Mouse (Mus musculus) stomach, embryonic 14.5 days (tissue): Measurements from ENCODE around the gene Wdr89. TPM values are rescaled to one million over a fixed set of nuclear protein-coding genes. Genes with fewer than 3 reads are reported as not detected.
"Not testable (repeated sequence)": the region's sequence is repeated elsewhere in the genome, so short reads cannot be mapped to it uniquely, and the experiment has no call there.

Source experiments
- ATAC-seq: fragments of 200-750 bp; cut with Nextera tagmentation; 2 replicates; pipeline ENCODE4 v1.8.0; 2017; ENCODE audit warnings: low read depth, moderate TSS enrichment; ENCODE audit not compliant: insufficient number of reproducible peaks, insufficient read depth, low FRiP score
- H3K27ac ChIP-seq: fragments of 300-500 bp; sonication (generic); 2 replicates; pipeline ENCODE4 v1.5.1; 2014; ENCODE audit warnings: mild to moderate bottlenecking, low read length, moderate library complexity, mixed read lengths
- H3K27me3 ChIP-seq: fragments of 300-500 bp; sonication (generic); 2 replicates; pipeline ENCODE4 v1.6.1; 2014; ENCODE audit warnings: low read length, control low read depth, mixed read lengths; ENCODE audit not compliant: control insufficient read depth, insufficient read depth
- H3K36me3 ChIP-seq: fragments of 300-500 bp; sonication (generic); 2 replicates; pipeline ENCODE4 v1.6.1; 2014; ENCODE audit warnings: mild to moderate bottlenecking, control low read depth, low read length, moderate library complexity, mixed read lengths; ENCODE audit not compliant: control insufficient read depth, insufficient read depth
- H3K4me1 ChIP-seq: fragments of 300-500 bp; sonication (generic); 2 replicates; pipeline ENCODE4 v1.6.1; 2014; ENCODE audit warnings: low read length, control low read depth, mixed read lengths; ENCODE audit not compliant: control insufficient read depth, insufficient read depth
- H3K4me2 ChIP-seq: fragments of 300-500 bp; sonication (generic); replicated peaks from 2 replicates; pipeline ENCODE4 v1.6.1; 2014; ENCODE audit warnings: low read depth, low read length, control low read depth
- H3K4me3 ChIP-seq: fragments of 300-500 bp; sonication (generic); 2 replicates; pipeline ENCODE4 v1.5.1; 2014; ENCODE audit warnings: low read depth, low read length, control low read depth
- H3K9ac ChIP-seq: fragments of 300-500 bp; sonication (generic); replicated peaks from 2 replicates; pipeline ENCODE4 v1.6.1; 2014; ENCODE audit warnings: low read depth, mild to moderate bottlenecking, control low read depth, low read length, moderate library complexity, mixed read lengths
- H3K9me3 ChIP-seq: fragments of 300-500 bp; sonication (generic); 2 replicates; pipeline ENCODE4 v1.6.1; 2016; ENCODE audit warnings: low read depth, low read length, control low read depth; ENCODE audit not compliant: control insufficient read depth
- WGBS: fragments of 180-500 bp; shearing (Covaris S2); extraction: QIAGEN DNeasy Blood & Tissue Kit; methylation state at CpG from one replicate; pipeline ENCODE4 v1.1.7; 2014; 5-methylcytosine and 5-hydroxymethylcytosine counted together
- polyA plus RNA-seq: library from polyadenylated mRNA; unstranded; fragments of >200 nt; fragmentation: Nextera tagmentation; extraction: Ambion mirVana; gene quantifications from 2 replicates; pipeline ENCODE4 v1.2.1, GENCODE M21; 2014

Wdr89 gene
- polyA plus RNA-seq, 1 experiment from 2014 or later = 12.7 TPM

- Histone ChIP-seq H3K9ac (no peak overlapping the region), H3K4me2 (peak overlapping the region; percentile 33), H3K4me1 (0 out of 2 replicates have a peak, but pooled peaks cover 7% of the 10 kb centered on the region), H3K4me3 (peak overlapping the region; percentile 3; the same call in 1 of the 2 replicates), H3K36me3 (no peaks in the 10 kb centered on the region), H3K27me3 (no peaks in the 10 kb centered on the region), H3K9me3 (no peaks in the 10 kb centered on the region), H3K27ac (no peak overlapping the region)
- peak; percentile 42; the same call in 1 of the 2 replicates for ATAC-seq
- 32% methylated on average over 21 of the region's 21 CpGs for WGBS
Measured at GRCm38 (mm10) chr12:75701173-75702083, 32.1 kb upstream of the Wdr89 start.

- no peak overlapping the region for H3K4me2 ChIP-seq
Measured at GRCm38 (mm10) chr12:75698692-75699091, 29.4 kb upstream of the Wdr89 start.

GRCm38 (mm10) chr12:75695845-75696244 is 26.5 kb upstream of the Wdr89 start:
- WGBS = 85% methylated on average over 1 of the region's 1 CpGs
- H3K27me3 ChIP-seq, H3K4me3 ChIP-seq, H3K4me1 ChIP-seq, ATAC-seq, H3K9me3 ChIP-seq, H3K4me2 ChIP-seq, H3K36me3 ChIP-seq, H3K27ac ChIP-seq, H3K9ac ChIP-seq: not testable (repeated sequence)

More at GRCm38 (mm10) chr12:75698692-75699091, 29.4 kb upstream of the Wdr89 start:
- H3K27me3 ChIP-seq = no peaks in the 10 kb centered on the region
- no peak for ATAC-seq
- H3K9ac ChIP-seq = no peak overlapping the region
- H3K9me3 ChIP-seq = no peaks in the 10 kb centered on the region
- H3K4me3 ChIP-seq = no peak overlapping the region
- whole genome bisulfite sequencing = 94% methylated on average over 3 of the region's 3 CpGs
- H3K27ac ChIP-seq = no peak overlapping the region
- no peaks in the 10 kb centered on the region for H3K36me3 ChIP-seq
- 0 out of 2 replicates have a peak, but pooled peaks cover 7% of the 10 kb centered on the region for H3K4me1 ChIP-seq

DNA sequence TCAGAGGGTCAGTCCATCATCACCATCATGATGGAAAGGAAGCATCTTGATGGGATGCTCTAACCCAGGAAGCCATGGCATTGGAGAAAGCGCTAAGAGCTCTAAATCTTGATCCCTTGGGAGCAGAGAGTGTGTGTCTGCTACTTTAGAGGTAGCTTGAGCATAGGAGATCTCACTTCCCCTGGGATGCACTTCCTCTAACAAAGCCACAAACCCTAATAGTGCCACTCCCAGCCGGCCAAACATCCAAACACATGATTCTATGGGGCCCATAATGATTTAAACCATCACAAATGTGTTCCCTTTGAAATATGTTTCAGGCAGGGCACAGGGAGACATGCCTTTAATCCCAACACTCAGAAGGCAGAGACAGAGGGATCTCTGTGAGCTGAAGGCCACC is 19.7 kb upstream of the Wdr89 start:
- Histone ChIP-seq H3K27ac (no peak overlapping the region), H3K4me1 (no peaks in the 10 kb centered on the region), H3K36me3 (no peaks in the 10 kb centered on the region), H3K4me3 (no peak overlapping the region), H3K27me3 (no peaks in the 10 kb centered on the region), H3K4me2 (no peak overlapping the region), H3K9me3 (no peaks in the 10 kb centered on the region), H3K9ac (no peak overlapping the region)
- ATAC-seq = no peak
- 83% methylated on average over 2 of the region's 2 CpGs for WGBS

GRCm38 (mm10) chr12:75687314-75687713 is 18.0 kb upstream of the Wdr89 start:
- Histone ChIP-seq H3K9ac (no peak overlapping the region), H3K27ac (no peak overlapping the region)
- 19% methylated on average over 4 of the region's 4 CpGs for WGBS

GRCm38 (mm10) chr12:75684026-75684425 is 14.7 kb upstream of the Wdr89 start:
- not testable (repeated sequence) for H3K9ac ChIP-seq, H3K27me3 ChIP-seq, H3K9me3 ChIP-seq, H3K4me1 ChIP-seq, ATAC-seq, H3K27ac ChIP-seq, H3K4me2 ChIP-seq, H3K4me3 ChIP-seq, H3K36me3 ChIP-seq
- 78% methylated on average over 4 of the region's 4 CpGs for WGBS

More at GRCm38 (mm10) chr12:75687314-75687713, 18.0 kb upstream of the Wdr89 start:
- ATAC-seq = no peak
- Histone ChIP-seq H3K4me3 (no peak overlapping the region), H3K4me2 (no peak overlapping the region), H3K9me3 (no peaks in the 10 kb centered on the region), H3K4me1 (no peaks in the 10 kb centered on the region), H3K27me3 (no peaks in the 10 kb centered on the region), H3K36me3 (no peaks in the 10 kb centered on the region)

- no peaks in the 10 kb centered on the region for H3K9me3 ChIP-seq
- H3K27me3 ChIP-seq = no peaks in the 10 kb centered on the region
- no peak for ATAC-seq
- 90% methylated on average over 4 of the region's 4 CpGs for WGBS
- H3K9ac ChIP-seq = no peak overlapping the region
- H3K4me3 ChIP-seq = no peak overlapping the region
- H3K27ac ChIP-seq = no peak overlapping the region
- no peaks in the 10 kb centered on the region for H3K4me1 ChIP-seq
- no peaks in the 10 kb centered on the region for H3K36me3 ChIP-seq
- no peak overlapping the region for H3K4me2 ChIP-seq
Measured at GRCm38 (mm10) chr12:75683598-75683997, 14.3 kb upstream of the Wdr89 start.

DNA sequence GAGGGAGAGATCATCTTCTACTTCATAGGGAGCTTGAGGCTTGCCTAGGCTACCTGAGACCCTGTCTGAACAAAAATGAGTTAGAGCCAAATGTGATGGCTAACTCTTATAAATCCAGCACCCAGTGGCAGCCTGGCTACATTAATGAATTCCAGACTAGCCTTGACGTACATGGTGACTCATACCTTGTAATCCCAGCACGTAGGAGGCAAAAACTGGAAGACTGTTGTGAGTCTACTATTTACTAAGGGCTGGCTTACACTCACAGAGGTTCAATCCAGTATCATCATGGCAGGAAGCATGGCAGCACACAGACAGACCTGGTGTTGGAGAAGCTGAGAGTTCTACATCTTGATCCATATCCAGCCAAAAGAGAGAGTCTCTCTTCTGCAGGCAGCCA is 13.5 kb upstream of the Wdr89 start:
- 74% methylated on average over 2 of the region's 2 CpGs for WGBS
- no peaks in the 10 kb centered on the region for H3K27me3 ChIP-seq
- H3K4me3 ChIP-seq = no peak overlapping the region
- H3K36me3 ChIP-seq = no peaks in the 10 kb centered on the region
- H3K4me2 ChIP-seq = no peak overlapping the region
- no peak overlapping the region for H3K27ac ChIP-seq
- no peaks in the 10 kb centered on the region for H3K4me1 ChIP-seq
- H3K9me3 ChIP-seq = no peaks in the 10 kb centered on the region
- no peak for ATAC-seq
- no peak overlapping the region for H3K9ac ChIP-seq
